Mouse (Mus musculus): ENCODE results near the gene Hist1h4a.

DNA sequence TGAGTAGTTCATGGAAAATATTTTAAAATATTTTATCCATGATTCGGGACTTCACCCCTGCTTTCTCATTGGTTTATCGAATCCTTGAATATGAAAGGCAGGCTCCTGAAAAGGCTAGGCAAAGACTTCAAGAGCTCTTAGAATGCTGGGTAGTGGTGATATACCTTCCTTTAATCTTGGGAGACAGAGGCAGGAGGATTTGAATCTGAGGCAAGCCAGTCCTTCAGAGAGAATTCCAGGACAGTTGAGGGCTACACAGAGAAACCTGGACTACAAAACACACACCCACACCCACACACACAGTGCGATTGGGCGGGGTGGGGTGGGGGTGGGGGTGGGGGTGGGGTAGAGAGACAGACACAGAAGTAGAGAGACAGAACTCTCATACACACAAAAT lies 13.1 kb downstream of the Hist1h4a start:
- TF ChIP-seq CHD2 (IDR thresholded peaks at IDR 0.05; ENCODE audit: low read length) (no peak), MAX (IDR thresholded peaks at IDR 0.05; ENCODE audit: low read length) (no peak), TBP (IDR thresholded peaks at IDR 0.05; ENCODE audit: low read depth, low read length) (no peak), CTCF (IDR thresholded peaks at IDR 0.05 in 2 of 3, conservative IDR thresholded peaks at IDR 0.05 in 1 of 3; ENCODE audit: control insufficient read depth in 1 of 3, insufficient read depth in 1 of 3, low read depth in 2 of 3, low read length in 3 of 3, poor library complexity in 1 of 3, severe bottlenecking in 1 of 3) (no peak), JUND (IDR thresholded peaks at IDR 0.05; ENCODE audit: low read depth, low read length) (no peak), BHLHE40 (IDR thresholded peaks at IDR 0.05; ENCODE audit: borderline replicate concordance, low read depth, low read length) (no peak), NRF1 (IDR thresholded peaks at IDR 0.05; ENCODE audit: insufficient read depth, low read depth, low read length, poor library complexity, severe bottlenecking) (no peak), POLR2A (IDR thresholded peaks at IDR 0.05; ENCODE audit: control insufficient read depth in 1 of 2, insufficient read depth in 1 of 2, low read depth in 1 of 2, low read length in 2 of 2, poor library complexity in 1 of 2) (no peak; a peak in 1 of 4 replicates), MAFK (IDR thresholded peaks at IDR 0.05; ENCODE audit: borderline replicate concordance, low read depth, low read length) (no peak)

Data from MEL (cell line).